Mouse (Mus musculus) heart, embryonic 14.5 days (tissue): ENCODE measurements around the gene Def6. TPM values are rescaled to one million over a fixed set of nuclear protein-coding genes. Genes with fewer than 3 reads are reported as not detected.
"Not testable (repeated sequence)": the region's sequence is repeated elsewhere in the genome, so short reads cannot be mapped to it uniquely, and the experiment has no call there.

ENCODE experiments used
- ATAC-seq: fragments of 200-750 bp; cut with Nextera tagmentation; 2 replicates; pipeline ENCODE4 v1.8.0; 2017; ENCODE audit warnings: low read depth, moderate TSS enrichment; ENCODE audit not compliant: insufficient number of reproducible peaks, insufficient read depth, low FRiP score
- H3K27ac ChIP-seq, 2 experiments: fragments of 200-500 bp in 1 of 2; fragments of 300-500 bp in 1 of 2; sonication (generic) in 1 of 2; replicated peaks in 1 of 2; 2 replicates each; pipeline ENCODE4 v1.5.1; 2012 to 2014; ENCODE audit warnings: low read depth in 2 of 2, low read length in 2 of 2, control low read depth in 1 of 2, mild to moderate bottlenecking in 1 of 2, mixed read lengths in 1 of 2; ENCODE audit not compliant: control insufficient read depth in 1 of 2, insufficient read depth in 1 of 2
- H3K27me3 ChIP-seq: fragments of 300-500 bp; sonication (generic); 2 replicates; pipeline ENCODE4 v1.6.1; 2014; ENCODE audit warnings: mild to moderate bottlenecking, low read length, control low read depth; ENCODE audit not compliant: control insufficient read depth, insufficient read depth
- H3K36me3 ChIP-seq: fragments of 300-500 bp; sonication (generic); 2 replicates; pipeline ENCODE4 v1.6.1; 2014; ENCODE audit warnings: mild to moderate bottlenecking, control low read depth, low read length, mixed read lengths; ENCODE audit not compliant: control insufficient read depth, insufficient read depth
- H3K4me1 ChIP-seq, 2 experiments: fragments of 200-500 bp in 1 of 2; fragments of 300-500 bp in 1 of 2; sonication (generic) in 1 of 2; 2 replicates each; pipeline ENCODE4 v1.6.1; 2012 to 2014; ENCODE audit warnings: low read length in 2 of 2, control low read depth in 1 of 2, mixed read lengths in 1 of 2; ENCODE audit not compliant: control insufficient read depth in 2 of 2, insufficient read depth in 2 of 2
- H3K4me2 ChIP-seq: fragments of 300-500 bp; sonication (generic); 2 replicates; pipeline ENCODE4 v1.6.1; 2014; ENCODE audit warnings: mild to moderate bottlenecking, low read length
- H3K4me3 ChIP-seq, 2 experiments: fragments of 200-500 bp in 1 of 2; fragments of 300-500 bp in 1 of 2; sonication (generic) in 1 of 2; 2 replicates each; pipeline ENCODE4 v1.5.1; 2012 to 2014; ENCODE audit warnings: low read length in 2 of 2, mild to moderate bottlenecking in 2 of 2, control low read depth in 1 of 2, low read depth in 1 of 2, moderate library complexity in 1 of 2; ENCODE audit not compliant: control insufficient read depth in 1 of 2, insufficient read depth in 1 of 2
- H3K9ac ChIP-seq: fragments of 300-500 bp; sonication (generic); 2 replicates; pipeline ENCODE4 v1.6.1; 2014; ENCODE audit warnings: mild to moderate bottlenecking, low read length
- H3K9me3 ChIP-seq: fragments of 300-500 bp; sonication (generic); 2 replicates; pipeline ENCODE4 v1.6.1; 2016; ENCODE audit warnings: low read length, control low read depth; ENCODE audit not compliant: control insufficient read depth
- WGBS: fragments of 180-500 bp; shearing (Covaris S2); extraction: QIAGEN DNeasy Blood & Tissue Kit; methylation state at CpG from one replicate; pipeline ENCODE4 v1.1.7; 2014; 5-methylcytosine and 5-hydroxymethylcytosine counted together
- polyA plus RNA-seq: library from polyadenylated mRNA; unstranded; fragments of >200 nt; fragmentation: Nextera tagmentation; extraction: Ambion mirVana; gene quantifications from 2 replicates; pipeline ENCODE4 v1.2.1, GENCODE M21; 2014

Def6 gene
- polyA plus RNA-seq, 1 experiment from 2014 or later: 1.5 TPM

DNA sequence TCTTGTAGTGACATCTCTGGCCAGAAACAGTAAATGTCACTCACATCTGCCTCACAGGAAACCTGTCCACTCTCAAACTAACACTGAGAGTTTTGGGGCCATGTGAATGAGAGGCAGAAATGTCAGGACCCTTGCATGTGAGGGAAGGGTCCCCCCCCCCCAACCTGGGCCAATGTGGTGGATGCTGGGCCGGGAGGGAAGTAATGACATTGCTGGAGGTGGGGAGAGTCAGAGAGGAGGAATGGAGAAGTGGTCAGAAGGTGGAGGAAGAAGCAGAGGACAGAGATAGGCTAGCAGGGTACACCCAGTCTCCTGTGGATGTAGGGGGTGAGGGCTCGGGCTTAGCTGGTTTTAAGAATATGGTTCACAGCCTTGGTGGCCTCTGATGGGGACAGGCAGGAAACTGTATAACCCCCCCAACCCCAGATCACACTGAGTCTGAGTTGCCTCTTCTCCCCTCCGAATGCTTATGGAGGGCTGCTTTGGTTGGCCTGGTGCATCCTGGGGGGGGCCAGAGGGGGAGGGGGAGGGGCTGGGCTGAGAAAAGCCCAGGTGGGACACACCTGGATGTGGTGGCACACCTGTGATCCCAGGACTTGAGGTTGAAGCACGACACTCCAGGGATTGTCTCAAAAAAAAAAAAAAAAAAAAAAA lies 2.0 kb downstream of the Def6 start:
- 57% methylated on average over 3 of the region's 4 CpGs for WGBS
- Histone ChIP-seq H3K4me2 (no peak overlapping the region), H3K4me3 (no peak overlapping the region), H3K27ac (no peak overlapping the region), H3K27me3 (no peaks in the 10 kb centered on the region), H3K9ac (no peak overlapping the region), H3K36me3 (peaks cover 6% of the 10 kb centered on the region), H3K9me3 (no peaks in the 10 kb centered on the region), H3K4me1 (peaks cover 12 to 16% of the 10 kb centered on the region in 2 experiments)
- no peak for ATAC-seq

- no peak overlapping the region for H3K4me2 ChIP-seq
- no peak overlapping the region for H3K9ac ChIP-seq
- no peaks in the 10 kb centered on the region for H3K9me3 ChIP-seq
- H3K4me1 ChIP-seq: peaks cover 8 to 12% of the 10 kb centered on the region in 2 experiments
- ATAC-seq: no peak
- no peak overlapping the region for H3K27ac ChIP-seq
- H3K4me3 ChIP-seq: no peak overlapping the region
- no peaks in the 10 kb centered on the region for H3K36me3 ChIP-seq
- 58% methylated on average over 6 of the region's 6 CpGs for WGBS
- peaks cover 9% of the 10 kb centered on the region for H3K27me3 ChIP-seq
These were observed 4.4 kb downstream of the Def6 start for GRCm38 (mm10) chr17:28211921-28212341.

DNA sequence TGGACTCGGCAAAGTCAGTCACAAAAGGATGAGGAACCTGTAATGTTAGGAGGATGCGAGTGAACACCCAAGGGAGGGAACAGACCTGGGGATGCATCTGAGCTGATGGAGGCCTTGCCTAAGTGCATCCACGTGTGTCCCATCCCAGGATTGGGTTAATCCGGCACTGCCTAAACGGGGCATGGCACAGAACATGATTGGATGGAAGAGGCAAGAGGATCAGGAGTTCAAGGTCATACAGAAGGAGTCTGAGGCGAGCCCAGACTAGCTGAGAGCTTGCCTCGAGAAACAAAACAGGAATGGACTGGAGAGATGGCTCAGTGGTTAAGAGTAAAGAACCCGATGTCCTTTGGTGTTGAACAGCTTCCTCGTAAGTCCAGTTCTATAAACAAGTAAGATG lies 4.8 kb downstream of the Def6 start:
- no peak overlapping the region for H3K4me2 ChIP-seq
- WGBS: 64% methylated on average over 9 of the region's 9 CpGs
- H3K4me1 ChIP-seq: peaks cover 6 to 8% of the 10 kb centered on the region in 2 experiments; a peak in 3 of 4 replicates
- no peak overlapping the region for H3K9ac ChIP-seq
- no peak overlapping the region for H3K4me3 ChIP-seq
- peaks cover 13% of the 10 kb centered on the region for H3K27me3 ChIP-seq
- no peaks in the 10 kb centered on the region for H3K9me3 ChIP-seq
- no peaks in the 10 kb centered on the region for H3K36me3 ChIP-seq
- no peak for ATAC-seq
- no peak overlapping the region for H3K27ac ChIP-seq

DNA sequence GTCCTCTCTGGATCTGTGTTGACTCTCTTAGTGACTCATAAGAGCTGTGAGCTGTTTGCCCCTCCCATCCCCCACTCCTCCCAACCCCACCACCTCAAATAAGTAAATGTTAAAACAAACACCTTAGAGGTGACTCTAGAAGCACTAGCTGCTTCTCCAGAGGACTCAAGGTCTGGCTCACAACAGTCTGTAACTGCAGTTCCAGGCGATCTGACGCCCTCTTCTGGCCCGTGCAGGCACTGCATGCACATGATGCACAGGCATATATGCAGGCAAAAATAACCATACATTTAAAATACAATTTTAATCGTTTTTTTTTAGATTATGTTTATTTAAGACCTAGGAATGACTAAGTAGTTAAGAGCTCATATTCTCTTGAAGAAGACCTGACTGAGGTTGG lies 5.7 kb downstream of the Def6 start:
- H3K4me3 ChIP-seq: no peak overlapping the region
- peaks cover 14% of the 10 kb centered on the region for H3K27me3 ChIP-seq
- H3K9ac ChIP-seq: no peak overlapping the region
- H3K9me3 ChIP-seq: no peaks in the 10 kb centered on the region
- no peak overlapping the region for H3K4me2 ChIP-seq
- WGBS: 24% methylated on average over 4 of the region's 4 CpGs
- no peaks in the 10 kb centered on the region for H3K36me3 ChIP-seq
- peaks cover 2 to 6% of the 10 kb centered on the region in 2 experiments for H3K4me1 ChIP-seq
- no peak overlapping the region for H3K27ac ChIP-seq
- ATAC-seq: no peak

- no peak for ATAC-seq
- no peak overlapping the region for H3K27ac ChIP-seq
- no peak overlapping the region for H3K4me2 ChIP-seq
- H3K36me3 ChIP-seq: no peaks in the 10 kb centered on the region
- no peak overlapping the region for H3K4me3 ChIP-seq
- no peak overlapping the region for H3K9ac ChIP-seq
- no peaks in the 10 kb centered on the region for H3K9me3 ChIP-seq
- H3K27me3 ChIP-seq: peaks cover 14% of the 10 kb centered on the region
- 79% methylated on average over 9 of the region's 9 CpGs for WGBS
- H3K4me1 ChIP-seq: peaks cover 4 to 8% of the 10 kb centered on the region in 2 experiments
These were observed 9.2 kb downstream of the Def6 start for GRCm38 (mm10) chr17:28216791-28217190.

GRCm38 (mm10) chr17:28217721-28218649 lies 10.4 kb downstream of the Def6 start:
- ATAC-seq: no peak
- no peak overlapping the region for H3K9ac ChIP-seq
- no peaks in the 10 kb centered on the region for H3K36me3 ChIP-seq
- 19% methylated on average over 23 of the region's 23 CpGs for WGBS
- H3K9me3 ChIP-seq: no peaks in the 10 kb centered on the region
- no peak overlapping the region for H3K4me3 ChIP-seq
- no peak overlapping the region; a peak in 1 of 4 replicates for H3K27ac ChIP-seq
- H3K27me3 ChIP-seq: peaks cover 14% of the 10 kb centered on the region
- peak overlapping the region; percentile 40 for H3K4me2 ChIP-seq
- H3K4me1 ChIP-seq: peaks cover 4 to 8% of the 10 kb centered on the region in 2 experiments

DNA sequence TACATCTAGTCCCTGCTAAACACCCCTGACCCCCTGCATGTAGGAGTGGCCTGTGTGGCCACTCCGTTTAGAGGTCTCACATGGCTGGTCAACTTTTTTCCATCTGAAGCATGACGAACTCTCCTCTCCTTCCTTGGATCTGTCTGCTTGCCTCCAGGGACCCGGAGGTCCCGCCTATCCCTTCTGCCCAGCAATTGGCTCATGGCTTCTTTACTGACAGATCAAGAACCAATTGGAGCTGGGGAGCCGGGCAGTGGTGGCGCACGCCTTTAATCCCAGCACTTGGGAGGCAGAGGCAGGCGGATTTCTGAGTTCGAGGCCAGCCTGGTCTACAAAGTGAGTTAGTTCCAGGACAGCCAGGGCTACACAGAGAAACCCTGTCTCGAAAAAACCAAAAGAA lies 14.9 kb downstream of the Def6 start:
- peaks cover 12 to 13% of the 10 kb centered on the region in 2 experiments for H3K4me1 ChIP-seq
- ATAC-seq, H3K4me2 ChIP-seq, H3K9ac ChIP-seq, H3K27me3 ChIP-seq, H3K9me3 ChIP-seq, H3K36me3 ChIP-seq, H3K27ac ChIP-seq, H3K4me3 ChIP-seq: not testable (repeated sequence)
- 89% methylated on average over 10 of the region's 10 CpGs for WGBS
